Mouse (Mus musculus) kidney, adult 11 months (tissue): ENCODE measurements around the gene Fga.

Experiments
- DNase-seq: peaks from one replicate; pipeline ENCODE4 v3.0.0; 2022

The Fga gene

DNA sequence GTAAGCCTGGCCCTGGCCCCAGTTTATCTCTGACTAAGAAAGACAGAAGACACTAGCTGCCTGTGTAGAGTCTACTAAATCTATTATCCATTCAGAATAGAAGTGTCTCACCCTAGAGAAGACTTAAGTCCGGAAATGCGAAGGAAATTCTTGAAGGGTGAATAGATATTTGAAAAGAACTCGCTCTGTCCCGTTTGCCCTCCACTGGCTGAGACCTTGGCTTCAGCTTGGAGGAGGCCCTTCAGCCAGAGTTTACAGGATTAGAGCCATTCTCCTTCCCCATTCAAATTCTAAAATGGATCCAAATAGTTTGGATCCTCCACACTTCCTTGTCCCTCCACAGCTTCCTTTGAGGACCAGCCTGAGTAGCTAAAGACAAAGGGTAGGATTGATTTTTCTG lies 4.5 kb downstream of the Fga start:
- DNase-seq: no peak

GRCm38 (mm10) chr3:83032746-83033308 lies 7.0 kb downstream of the Fga start:
- no peak for DNase-seq

DNA sequence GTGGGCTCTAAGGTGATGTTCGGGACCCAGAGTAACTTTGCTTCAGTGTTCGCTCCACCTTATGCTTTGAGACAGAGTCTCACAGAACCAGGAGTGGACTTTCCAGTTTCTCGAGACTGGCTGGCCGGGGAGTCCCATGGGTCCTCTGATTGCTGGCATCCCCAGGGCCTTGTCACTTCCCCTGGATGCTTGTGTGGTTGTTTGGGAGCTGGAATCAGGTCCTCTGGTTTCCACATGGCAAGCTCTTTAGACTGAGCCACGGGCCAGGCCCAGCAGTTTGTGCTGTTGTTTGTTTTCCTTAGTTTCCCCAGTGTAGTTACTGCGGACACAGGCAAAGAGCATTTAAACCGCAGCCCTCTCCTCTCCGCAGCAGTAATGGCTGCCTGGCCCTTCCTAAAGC lies 7.9 kb downstream of the Fga start:
- DNase-seq: no peak

GRCm38 (mm10) chr3:83038865-83039264 lies 13.0 kb downstream of the Fga start:
- no peak for DNase-seq

DNA sequence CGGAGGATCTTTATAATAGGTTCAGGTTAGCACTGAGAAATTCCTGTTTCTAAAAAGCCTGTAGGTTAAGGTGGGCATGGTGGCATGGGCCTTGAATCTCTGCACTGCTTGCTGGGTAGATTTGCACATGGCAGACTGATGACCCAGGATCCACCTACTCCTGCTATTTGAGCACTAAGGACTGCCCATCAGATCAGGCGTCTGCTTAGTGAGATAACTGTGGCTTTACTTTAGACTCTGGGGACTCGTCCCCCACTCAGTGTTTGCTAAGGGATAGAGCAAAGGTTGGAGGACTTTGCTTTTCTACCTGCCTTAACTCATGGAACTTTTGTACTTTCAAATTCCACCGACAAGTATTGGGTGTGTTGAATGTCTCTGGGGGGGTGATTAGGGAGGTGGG lies 13.8 kb downstream of the Fga start:
- no peak for DNase-seq

DNA sequence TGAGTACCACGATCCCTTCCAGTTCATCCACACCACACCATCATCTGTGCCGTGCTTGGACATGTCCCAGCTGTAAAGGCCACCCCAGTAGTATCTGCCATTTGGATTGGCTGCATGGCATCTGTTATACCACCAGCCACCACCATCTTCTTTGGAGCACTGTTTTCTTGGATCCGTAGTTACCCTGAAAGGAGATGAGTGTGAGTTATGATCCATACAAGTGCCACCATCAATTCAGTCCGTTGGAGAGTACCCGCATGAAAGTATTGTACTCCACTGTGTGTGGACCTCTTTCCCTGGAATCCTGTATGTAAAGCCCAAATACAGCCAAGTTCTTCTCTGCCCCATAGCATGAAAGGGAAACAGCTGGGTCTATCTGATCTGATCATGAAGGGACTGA lies 16.6 kb downstream of the Fga start:
- DNase-seq: no peak

GRCm38 (mm10) chr3:83046649-83047048 lies 20.8 kb downstream of the Fga start:
- no peak for DNase-seq

GRCm38 (mm10) chr3:83049680-83050079 lies 23.8 kb downstream of the Fga start, which contains the start of gene Fgb:
TSS of gene Fgb (minus strand) at chr3:83049863.
- no peak for DNase-seq

GRCm38 (mm10) chr3:83050661-83051060 lies 24.8 kb downstream of the Fga start:
- no peak for DNase-seq

GRCm38 (mm10) chr3:83052102-83052501 lies 26.2 kb downstream of the Fga start:
- DNase-seq: no peak

GRCm38 (mm10) chr3:83053126-83053525 lies 27.2 kb downstream of the Fga start:
- no peak for DNase-seq

DNA sequence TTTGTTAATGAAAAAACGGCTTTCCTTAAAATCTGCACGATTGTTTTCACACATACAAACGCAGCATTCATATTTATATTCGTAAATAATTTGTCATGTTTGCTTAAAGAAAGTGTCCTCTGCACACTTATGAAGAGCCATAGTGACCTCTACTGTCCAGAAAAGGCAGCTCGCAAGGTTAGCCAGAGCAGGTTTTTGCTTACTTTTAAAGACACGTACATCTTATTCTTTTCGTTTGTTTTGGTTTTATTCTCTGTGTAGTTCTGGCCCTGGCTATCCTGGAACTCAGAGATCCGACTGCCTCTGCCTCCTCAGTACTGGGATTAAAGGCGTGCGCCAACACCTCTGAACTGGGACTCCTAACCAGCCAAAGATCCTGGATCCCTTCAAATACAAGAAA lies 27.9 kb downstream of the Fga start:
- peak; percentile 26 for DNase-seq

DNA sequence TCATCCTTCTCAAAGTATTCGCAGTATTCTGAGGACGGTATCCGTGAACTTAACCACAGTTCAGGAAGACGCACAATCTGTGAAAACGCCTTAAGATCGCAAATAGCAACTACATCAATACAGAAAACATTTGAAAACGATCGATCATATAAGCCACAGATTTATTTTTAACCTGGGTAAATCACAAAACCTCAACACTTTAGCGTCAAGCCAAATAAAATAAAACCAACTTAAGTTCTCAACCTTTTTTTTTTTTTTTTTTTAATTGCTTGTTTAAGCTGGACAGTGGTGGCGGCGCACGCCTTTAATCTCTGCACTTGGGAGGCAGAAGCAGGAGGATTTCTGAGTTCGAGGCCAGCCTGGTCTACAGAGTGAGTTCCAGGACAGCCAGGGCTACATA lies 28.9 kb downstream of the Fga start:
- DNase-seq: no peak

DNA sequence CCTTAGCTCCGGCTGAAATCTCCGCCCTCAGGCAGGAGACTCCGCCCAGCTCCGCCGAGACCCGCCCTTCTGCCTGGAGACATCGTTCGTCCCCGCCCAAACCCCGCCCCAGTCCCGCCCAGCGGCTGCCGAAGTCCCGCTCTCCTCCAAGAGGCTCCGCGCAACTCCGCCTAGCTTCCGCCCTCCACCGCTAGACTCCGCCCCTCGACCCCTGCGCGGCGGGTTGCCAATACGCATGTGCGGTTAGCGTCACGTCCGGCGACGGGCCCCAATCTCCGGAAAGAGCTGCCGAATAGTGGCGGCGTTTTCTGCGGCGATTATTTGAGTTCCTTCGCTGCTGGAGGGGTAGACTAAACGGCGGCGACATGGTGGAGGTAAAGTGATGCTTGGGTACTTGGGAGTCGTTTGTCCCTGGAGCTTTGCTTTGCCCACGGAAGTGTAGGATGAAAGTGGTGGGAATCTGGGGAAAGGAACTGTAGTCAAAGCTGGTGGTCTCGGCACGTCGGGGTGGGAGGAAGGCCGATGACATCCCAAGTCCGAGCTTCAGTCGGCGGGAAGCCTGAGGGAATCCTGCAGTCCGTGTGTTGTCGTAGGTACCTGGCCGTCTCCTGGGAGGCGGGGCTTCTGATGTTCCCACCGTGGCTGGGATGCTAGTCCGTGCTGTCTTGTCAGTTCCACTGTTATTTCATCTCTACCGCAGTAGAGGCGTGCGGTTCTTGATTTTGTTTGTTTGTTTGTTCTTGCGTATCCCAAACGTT lies 29.6 kb downstream of the Fga start, which contains the start of gene Plrg1:
Gene Plrg1, plus strand, starts transcription at position 242 of the 758 bp plus-strand sequence.
- DNase-seq: peak; percentile 97

DNA sequence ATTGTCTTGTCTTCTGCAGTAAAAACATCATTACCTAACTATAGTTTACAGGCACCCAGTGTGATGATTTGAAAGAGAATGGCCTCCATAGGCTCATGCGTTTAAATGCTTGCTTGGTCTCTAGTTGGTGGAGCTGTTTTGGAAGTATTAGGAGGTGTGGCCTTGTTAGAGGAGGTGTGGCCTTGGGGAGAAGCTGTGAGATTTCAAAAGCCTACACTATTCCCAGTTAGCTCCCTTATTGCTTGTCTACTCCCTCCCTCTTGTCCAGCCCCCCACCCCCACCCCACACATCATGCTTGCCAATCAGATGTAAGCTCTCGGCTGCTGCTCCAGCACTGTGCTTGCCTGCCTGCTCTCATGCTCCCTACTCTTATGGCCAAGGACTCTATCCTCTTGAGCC lies 31.2 kb downstream of the Fga start:
- no peak for DNase-seq

- no peak for DNase-seq
These were observed 42.0 kb downstream of the Fga start for GRCm38 (mm10) chr3:83067920-83068319.

GRCm38 (mm10) chr3:83068869-83069268 lies 43.0 kb downstream of the Fga start:
- DNase-seq: no peak

GRCm38 (mm10) chr3:83070231-83070630 lies 44.4 kb downstream of the Fga start:
- no peak for DNase-seq

DNA sequence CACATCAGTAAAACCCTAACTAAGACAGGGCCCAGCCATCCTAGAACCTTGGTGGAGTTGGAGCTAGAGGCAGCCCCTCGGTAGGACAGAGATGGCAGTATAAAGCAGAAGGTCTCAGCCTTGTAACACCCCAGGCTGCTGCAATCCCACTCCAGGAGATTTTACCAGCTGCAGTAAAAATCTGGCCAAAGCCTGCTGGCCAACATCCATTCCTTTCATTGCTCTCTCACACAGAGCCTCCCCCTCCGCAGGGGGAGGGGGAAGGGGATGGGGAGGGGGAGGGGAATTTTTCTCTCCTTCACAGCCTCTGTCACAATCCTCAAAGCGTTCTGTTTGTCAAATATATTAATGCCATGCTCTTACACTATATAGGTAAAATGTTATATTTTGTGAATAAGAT lies 50.7 kb downstream of the Fga start:
- DNase-seq: no peak

GRCm38 (mm10) chr3:83080567-83081055 lies 54.7 kb downstream of the Fga start:
- DNase-seq: peak; percentile 31
